Mouse (Mus musculus): ENCODE measurements around the gene Pqlc3. TPM values are rescaled to one million over a fixed set of nuclear protein-coding genes. Genes with fewer than 3 reads are reported as not detected.
A peak's percentile ranks its signal among the peaks of the same experiment; 100 is the strongest.

Gene Pqlc3
- total RNA-seq, 2 experiments from 2014 or later = 5.1 to 11.1 TPM

DNA sequence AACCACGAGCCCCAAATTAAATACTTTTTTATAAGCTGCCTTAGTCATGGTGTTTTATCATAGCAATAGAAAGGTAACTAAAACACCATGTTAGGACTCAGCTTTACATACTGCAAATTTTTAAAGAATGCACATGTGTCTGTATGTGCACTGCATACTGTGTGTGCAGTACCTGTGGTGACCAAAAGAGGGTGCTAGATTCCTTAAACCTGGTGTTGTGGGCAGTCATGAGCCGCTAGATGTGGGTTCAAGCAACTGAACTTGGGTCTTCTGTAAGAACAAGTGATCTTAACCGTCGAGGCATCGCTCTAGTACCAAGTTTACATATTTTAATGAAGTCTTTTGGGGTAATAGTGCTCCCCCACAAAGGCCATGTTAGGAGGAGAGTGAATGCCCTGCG lies 9.3 kb upstream of the Pqlc3 start:
- DNase-seq = no peak

DNA sequence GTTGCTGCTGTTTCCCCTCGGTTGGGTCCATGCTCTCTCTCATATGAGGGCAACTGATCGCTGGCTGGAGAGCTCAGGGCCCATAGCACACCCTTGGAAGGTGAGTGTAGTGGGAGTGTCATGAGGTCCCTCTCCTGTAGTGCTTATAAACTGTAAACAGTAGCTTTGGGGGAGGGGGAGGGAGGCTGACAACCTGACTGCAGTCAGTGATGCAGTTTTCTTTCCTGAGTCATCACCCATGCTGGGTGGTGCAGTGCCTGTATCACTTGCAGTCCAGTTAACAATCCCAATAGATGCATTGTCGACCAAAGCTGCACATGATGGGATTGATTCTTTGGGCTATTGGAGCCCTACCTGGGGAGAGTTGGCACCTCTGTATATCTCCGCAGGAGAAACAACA lies 1.0 kb upstream of the Pqlc3 start:
- DNase-seq = no peak

DNA sequence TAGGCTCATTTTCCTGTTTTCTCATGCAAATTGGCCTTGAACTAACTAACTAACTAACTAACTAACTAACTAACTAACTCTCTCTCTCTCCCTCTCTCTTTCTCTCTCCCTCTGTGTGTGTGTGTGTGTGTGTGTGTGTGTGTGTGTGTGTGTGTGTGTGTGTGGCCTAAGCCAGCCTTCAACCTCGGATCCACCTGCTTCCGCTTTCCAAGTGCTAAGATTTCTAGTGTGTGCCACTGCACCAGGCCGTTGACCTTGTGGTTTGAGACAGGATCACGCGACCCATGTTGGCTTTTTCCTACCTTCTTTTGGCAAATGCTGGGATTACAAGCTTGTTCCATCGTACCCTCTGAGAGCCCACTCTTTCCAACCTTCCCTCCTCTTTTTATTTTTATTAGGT lies 420 bp upstream of the Pqlc3 start:
- no peak for DNase-seq

DNA sequence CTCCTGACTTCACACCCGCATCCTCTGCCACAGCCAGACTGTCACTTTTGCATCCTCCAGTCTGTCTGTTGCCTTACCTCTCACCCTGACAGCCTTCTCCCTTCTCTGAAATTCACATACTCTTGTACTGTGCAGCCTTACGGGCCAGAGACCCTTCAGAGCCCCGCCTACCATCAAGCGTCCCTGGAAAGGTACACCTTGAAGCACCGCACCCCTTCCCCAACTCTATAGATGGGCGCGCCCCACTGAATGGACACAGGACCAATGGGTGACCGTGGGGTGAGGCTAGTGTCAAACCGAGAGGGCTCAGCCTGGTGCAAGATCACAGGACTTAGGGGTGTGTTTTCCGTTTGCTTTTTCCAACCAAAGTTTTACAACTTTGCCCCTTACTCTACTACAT lies 1.1 kb downstream of the Pqlc3 start:
- no peak for DNase-seq

DNA sequence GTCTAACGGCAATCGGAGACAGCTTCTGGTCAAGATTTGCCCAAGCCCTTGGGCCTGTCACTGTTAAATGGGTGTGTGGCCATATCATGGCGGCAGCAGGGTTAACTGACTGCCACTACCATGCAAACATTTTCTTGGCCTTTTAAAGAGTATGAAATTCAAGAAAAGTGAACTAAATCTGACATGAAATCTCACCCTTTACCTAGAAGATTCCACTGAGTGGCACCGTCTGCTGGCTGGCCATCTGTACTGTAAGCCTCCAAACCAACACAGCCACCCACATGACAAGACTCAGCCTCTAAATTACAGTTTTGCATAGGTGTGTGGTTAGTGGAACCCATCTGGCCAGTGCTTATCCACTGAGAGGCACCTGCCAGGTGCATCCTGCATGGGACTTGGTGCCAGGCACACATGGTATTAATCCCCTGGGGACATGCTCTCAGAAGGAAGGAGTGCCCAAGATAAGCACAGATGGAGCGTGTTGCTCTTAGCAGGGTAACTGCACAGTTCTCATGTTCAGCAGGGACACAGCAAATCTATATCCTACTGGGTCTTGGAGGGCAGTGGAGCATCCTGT lies 3.2 kb downstream of the Pqlc3 start:
- DNase-seq = no peak

DNA sequence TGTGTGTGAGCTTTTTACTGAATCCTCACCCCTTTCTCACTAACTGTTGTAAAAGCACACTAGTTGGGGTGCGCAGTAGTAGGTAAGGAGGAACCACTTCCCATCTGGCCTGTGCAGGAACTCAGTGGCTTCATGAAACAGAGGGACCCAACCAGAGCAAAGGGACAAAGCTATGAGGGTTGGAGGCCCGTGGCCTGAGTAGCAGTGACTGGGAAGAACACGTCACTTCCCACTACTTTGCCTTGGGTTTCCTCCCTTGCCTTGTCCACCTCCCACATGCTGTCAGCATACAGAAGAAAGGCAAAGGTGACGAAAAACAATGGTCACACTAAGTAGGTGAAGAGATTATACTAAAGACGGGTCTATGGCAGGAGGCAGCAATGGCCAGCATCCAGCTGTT lies 3.9 kb downstream of the Pqlc3 start:
- DNase-seq = no peak

DNA sequence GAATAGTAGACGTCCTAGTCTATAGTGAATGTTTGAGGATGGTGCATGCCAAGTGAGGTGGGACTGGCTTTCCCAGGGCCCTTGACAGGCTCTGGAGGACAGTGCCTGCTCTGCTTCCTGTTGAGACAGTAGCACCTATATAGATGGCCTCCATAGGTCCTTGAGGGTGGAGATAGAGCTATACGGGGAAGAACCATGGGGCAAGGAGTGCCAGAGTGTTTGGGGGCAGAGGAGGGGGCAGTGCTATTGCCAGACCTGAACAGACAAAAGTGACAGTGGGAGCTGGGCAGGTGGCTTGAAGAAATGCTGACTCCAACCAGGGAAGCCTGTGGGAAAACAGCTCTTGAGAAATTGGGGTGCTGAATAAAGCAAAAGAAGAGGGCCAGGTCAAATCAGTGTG lies 5.9 kb downstream of the Pqlc3 start:
- DNase-seq = no peak

DNA sequence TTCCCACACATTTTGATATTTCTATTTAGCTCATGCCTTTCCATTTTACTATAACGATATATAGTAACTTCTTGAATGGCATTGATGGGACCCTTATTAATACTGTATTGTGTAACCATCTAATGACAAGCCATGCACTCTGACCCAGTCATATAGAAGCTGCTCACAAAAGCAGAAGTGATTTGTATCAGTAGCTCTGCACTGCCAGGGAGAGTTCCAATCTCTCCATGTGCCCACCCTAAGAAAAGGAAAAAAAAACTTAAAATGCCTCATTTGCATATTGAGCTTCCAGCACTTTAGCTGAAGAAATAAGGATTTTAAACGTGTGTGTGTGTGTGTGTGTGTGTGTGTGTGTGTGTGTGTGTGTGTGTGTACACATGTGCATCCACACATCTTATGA lies 7.9 kb downstream of the Pqlc3 start:
- no peak for DNase-seq

DNA sequence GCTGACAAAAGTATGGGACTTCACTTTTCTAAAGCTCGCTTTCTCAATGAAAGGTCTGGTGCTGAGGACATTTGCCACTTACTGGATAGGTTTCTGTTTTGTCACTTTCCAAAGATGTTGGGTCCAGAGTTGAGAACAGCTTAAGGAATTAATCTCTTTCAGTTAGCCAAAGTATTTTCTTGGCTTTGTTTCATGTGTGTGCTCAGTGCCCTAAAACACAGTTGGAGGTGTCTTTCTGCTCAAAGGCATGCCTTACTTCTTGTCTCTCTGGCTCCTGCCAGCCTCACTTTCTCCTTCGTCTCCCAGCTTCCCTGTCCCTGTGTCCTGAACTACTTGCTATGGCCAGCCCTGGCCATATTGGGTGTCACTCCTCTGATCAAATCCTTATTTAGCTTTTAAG lies 8.8 kb downstream of the Pqlc3 start:
- no peak for DNase-seq

DNA sequence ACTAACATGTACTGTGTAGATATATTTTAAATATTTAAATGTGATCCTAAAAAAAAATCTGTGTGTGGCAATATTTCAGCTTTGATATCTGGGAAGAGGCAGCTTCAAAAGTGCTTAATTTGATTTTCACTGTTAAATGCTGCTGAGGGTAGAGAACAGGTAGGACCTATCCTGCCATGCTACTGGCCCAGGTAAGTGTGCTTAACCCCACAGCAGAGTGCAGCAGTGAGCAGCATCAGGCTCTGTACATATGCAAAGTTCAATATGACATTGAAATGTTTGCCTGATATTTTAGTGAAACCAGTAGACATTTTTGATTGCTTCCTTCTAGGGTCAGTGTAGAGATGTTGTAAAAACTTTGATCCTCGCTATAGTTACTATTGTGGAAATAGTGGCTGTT lies 14.4 kb downstream of the Pqlc3 start:
- DNase-seq = no peak

DNA sequence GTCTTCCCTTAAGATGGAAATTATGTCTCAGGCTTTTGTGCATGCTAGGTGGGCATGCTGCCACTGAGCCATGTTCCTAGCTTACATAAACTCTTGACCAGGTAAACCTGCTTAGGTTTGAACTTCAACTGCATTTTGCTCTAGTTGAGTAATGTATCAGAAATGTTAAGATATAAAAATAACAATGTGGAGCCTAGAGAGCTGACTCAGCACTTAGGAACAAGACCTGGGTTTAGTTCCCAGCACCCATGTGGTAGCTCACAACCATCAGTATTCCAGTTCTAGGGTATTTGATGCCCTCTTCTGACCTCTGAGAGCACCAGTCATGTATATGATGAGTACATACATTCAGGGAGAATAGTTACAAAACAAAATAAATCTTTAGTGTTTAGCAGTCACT lies 23.1 kb downstream of the Pqlc3 start:
- no peak for DNase-seq

DNA sequence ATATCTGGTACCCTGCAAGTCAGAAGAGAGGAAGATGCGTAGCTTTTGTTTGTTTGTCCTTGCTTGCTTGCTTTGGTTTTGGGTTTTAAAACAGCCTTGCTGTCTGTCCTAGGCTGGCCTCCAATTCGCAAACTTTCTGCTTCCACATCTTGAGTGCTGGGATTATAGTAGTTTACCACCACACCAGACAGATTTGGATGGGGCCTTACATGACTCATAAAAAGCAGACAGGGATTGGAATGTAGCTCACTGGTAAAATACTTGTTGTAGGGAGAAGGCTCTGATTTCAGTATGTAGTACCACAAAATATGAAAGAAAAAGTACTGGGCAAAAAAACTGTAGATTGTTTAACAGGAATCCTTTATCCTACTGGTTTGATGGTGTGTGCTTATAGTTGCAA lies 33.4 kb downstream of the Pqlc3 start:
- DNase-seq = no peak

DNA sequence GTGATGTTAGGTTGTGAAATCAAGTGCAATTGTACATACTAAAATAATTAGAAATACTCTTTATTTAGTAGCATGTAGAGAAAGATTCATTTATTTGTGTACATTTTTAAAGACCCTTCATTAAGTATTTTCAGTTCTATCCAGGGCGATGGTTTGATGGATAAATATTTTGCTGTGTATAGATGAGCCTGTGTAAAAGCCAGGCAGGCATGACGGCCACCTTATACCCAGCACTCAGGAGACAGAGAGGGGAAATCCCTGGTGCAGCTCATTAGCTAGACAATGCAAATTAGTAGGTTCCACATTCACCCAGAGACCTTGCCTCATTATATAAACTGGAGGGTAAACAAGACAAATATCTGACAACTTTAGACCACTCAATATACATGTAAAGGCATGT lies 36.9 kb downstream of the Pqlc3 start:
- no peak for DNase-seq

DNA sequence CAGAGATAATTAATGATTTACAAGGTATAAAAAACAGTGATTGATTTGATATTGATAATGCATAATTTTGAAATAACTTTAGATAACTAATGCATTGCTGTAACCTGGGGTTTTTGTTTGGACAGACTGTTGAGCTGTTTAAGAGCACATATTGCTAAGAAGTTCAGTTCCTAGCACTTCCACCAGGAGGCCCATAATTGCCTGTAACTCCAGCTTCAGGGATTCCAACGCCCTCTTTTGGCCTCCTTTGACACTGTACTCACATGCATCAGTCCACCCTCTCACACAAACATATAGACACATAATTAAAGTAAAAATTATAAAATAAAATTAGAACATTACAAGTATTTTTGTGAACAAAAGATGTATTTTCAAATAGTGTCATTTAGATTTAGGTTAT lies 41.4 kb downstream of the Pqlc3 start:
- DNase-seq = peak in 1 of 2 experiments; percentile 12

DNA sequence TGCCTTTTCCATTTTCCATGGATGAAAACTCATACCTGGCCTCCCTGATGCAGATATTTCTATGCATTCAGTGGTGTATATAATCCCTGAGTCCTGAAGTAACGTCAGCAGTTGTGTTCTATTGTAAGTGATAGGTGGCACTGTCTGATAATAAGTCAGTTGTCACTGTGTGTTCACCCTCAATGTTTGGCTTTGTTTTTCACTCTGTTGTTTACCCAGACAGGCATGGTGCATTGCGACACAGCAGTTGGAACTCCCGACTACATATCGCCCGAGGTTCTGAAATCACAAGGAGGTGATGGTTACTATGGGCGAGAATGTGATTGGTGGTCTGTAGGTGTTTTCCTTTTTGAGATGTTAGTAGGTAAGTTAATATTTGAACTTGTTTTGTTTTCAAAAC lies 52.0 kb downstream of the Pqlc3 start:
- no peak for DNase-seq

DNA sequence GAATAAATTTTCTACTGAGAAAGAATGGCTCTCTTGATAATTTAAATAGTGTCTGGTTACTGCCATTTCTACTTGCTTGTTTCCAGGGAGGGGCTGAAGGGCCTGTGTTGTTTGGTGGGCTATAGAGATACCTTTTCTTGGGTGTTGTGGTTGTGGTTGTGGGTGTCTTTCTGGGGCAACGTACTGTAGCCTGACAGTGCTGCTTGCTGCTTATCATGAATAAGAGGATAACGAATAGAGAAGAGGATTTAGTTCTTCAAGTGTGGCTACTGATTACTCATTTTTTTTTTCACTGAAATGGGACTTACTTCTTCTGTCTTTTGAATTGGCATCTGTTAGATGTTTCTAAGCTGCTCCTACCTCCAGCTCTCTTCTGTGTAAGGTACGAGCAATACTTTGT lies 58.2 kb downstream of the Pqlc3 start:
- DNase-seq = no peak

Other genes with a start within 250 kb of the Pqlc3 start
- 10 to 100 TPM; 29.2 to 77.1 TPM for gene Greb1, start 199.5 kb downstream of the Pqlc3 start, total RNA-seq (2021)
- 10 to 100 TPM; 33.8 to 39.0 TPM for gene E2f6, start 189.4 kb downstream of the Pqlc3 start, total RNA-seq (2021)
- gene Rock2, start 105.5 kb downstream of the Pqlc3 start, total RNA-seq (2021) = 10 to 100 TPM; 78.1 to 93.7 TPM
- gene 2410004P03Rik, start 11.3 kb upstream of the Pqlc3 start, total RNA-seq (2021) = not detected
- gene Kcnf1, start 176.5 kb upstream of the Pqlc3 start, total RNA-seq (2021) = under 1 TPM; 0.10 to 0.20 TPM